Mouse (Mus musculus) lung, postnatal 25 days (tissue): ENCODE measurements around the gene Exoc1.

Experiments
- DNase-seq: peaks from one replicate; pipeline ENCODE4 v3.0.0; 2022; ENCODE audit warnings: low spot score

Exoc1 gene

DNA sequence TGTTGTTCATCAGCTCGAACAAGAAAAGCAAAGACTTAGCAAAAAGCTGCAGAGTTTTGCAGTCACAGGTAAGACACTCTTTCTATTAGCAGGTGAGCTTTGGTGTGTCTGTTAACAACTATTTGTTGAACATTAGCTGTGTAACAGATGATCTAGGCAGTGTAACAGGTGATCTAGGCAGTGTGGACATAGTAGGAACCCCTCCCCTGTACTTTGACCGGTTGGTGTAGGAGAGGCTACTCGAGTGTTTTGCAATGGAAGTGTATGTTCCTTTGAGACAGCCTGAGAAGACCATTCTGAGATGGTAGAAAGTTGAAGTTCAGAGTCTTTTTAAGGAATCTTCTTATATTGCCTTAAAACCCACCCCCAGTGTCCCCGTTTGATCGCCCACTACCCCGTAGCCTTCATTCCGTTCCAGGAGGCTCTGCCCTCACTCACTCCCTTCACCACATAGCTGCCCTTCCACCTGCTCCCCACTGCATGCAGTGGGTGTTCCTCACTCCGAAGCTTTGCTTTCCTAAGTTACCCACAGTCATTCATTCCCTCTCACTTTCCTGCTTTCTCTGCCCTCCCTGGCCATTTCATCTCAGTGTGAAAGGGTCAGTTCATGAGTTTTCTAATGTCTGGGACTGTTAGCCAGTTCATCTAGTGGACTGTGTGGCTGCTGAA is 80.7 kb downstream of the Exoc1 start:
- DNase-seq = no peak

DNA sequence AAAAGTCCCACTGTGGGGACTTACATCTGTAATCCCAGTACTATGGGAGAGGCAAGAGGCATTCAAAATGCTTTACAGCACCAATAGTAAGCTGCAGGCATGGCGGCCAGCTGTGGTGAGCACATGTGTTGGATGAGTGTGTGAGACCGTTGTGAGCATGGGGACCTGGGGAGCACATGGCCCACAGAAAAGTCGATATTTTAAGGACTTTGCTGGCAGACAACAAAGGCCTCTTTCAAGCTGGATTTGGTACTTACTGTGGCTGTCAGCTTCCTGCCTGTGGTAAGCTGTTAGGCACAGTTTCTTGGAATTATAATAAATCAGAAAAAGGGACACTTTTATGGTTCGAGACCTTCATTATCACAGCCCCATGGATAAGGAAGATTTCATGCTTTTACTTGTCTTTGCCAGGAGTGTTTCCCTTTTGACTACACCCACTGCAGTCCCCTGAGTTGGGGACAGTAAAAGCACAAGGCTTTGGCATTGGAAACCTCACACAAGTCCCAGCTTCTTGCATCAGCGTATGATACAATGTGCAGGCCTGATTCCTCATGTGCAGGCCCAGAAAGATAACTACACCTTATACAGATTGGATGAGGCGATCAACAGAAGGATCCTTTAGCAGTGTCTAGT is 83.9 kb downstream of the Exoc1 start:
- no peak for DNase-seq

DNA sequence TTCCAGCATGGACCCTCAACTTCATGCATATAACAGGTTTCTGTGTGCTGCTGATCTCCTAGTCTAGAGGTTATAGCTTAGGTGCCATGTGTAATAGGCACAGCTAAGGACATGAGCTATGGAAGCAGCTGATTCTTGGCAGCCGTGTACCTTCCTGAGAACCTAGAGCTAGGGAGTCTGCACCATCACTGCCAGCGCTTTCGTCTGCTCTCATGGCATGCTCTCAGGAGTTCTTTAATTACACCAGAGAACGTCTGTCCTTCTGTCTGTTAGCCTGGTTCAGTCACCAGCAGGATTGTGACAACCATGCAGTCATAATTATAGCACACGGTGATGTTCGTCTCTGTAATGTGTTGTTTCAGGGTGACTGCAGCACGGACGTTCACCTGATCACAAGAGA is 86.2 kb downstream of the Exoc1 start:
- no peak for DNase-seq

DNA sequence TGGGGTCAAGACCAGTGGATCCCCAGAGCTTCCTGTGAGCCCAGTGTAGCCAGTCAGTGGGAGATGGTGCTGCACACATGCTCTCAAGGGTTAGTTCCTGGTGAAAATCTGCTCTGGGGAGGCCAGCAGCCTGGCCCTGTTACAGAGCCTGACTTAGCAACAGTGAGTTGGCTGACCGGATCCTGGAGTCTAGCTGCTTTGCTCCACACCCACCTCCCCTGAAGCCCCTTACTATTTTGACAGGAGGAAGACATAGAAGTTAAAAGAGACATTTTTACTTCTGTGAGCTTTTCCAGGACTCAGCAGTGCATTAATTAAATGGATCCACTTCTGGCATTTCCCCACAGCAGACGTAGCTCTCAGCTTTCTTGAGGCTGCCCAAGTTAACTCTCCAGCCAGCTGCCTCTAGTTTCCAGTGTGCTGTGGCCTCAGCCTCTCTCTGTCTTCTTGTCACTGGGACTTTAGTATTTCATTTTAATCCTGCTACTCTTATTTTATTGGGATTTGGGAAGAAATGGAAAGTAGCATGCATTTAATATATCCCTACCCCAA is 87.2 kb downstream of the Exoc1 start:
- no peak for DNase-seq

DNA sequence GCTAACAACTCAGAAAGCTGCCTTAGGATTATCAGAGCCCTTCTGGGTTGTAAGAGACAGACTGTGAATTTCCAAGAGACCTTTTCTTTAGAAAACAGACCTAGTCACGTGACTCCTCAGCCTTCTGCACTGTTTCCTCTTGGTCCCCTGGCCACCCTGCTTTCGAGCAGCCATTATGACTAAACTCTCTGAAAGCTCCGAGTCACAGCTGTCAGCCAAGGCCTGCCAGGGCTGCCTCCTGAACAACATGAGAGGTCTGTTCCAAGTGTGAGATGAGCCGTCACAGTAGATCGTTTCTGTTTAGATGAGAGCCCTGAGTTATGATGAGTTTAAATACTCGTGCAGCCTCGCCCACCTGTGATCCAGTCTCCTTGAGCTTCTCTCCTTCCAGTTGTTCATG is 89.6 kb downstream of the Exoc1 start:
- no peak for DNase-seq
